Mouse (Mus musculus) hindbrain, embryonic 14.5 days (tissue): Measurements from ENCODE around the gene 2210016F16Rik. TPM values are rescaled to one million over a fixed set of nuclear protein-coding genes. Genes with fewer than 3 reads are reported as not detected.

ENCODE experiments used
- ATAC-seq: fragments of 200-750 bp; cut with Nextera tagmentation; 2 replicates; pipeline ENCODE4 v1.8.0; 2017; ENCODE audit warnings: moderate number of reproducible peaks, mild to moderate bottlenecking, moderate TSS enrichment, moderate library complexity; ENCODE audit not compliant: low FRiP score
- DNase-seq: peaks from one replicate; pipeline ENCODE4 v3.0.0-alpha.2; 2015; ENCODE audit warnings: low spot score
- H3K27ac ChIP-seq: fragments of 300-500 bp; sonication (generic); 2 replicates; pipeline ENCODE4 v1.5.1; 2014; ENCODE audit warnings: mild to moderate bottlenecking, moderate library complexity
- H3K27me3 ChIP-seq: fragments of 300-500 bp; sonication (generic); 2 replicates; pipeline ENCODE4 v1.6.1; 2014; ENCODE audit warnings: mild to moderate bottlenecking, low read length, mixed read lengths; ENCODE audit not compliant: control insufficient read depth, insufficient read depth
- H3K36me3 ChIP-seq: fragments of 300-500 bp; sonication (generic); replicated peaks from 2 replicates; pipeline ENCODE4 v1.6.1; 2014; ENCODE audit not compliant: control insufficient read depth, insufficient read depth
- H3K4me1 ChIP-seq: fragments of 300-500 bp; sonication (generic); replicated peaks from 2 replicates; pipeline ENCODE4 v1.6.1; 2014; ENCODE audit warnings: antibody characterized with exemption, low read length, mixed read lengths; ENCODE audit not compliant: control insufficient read depth, insufficient read depth
- H3K4me2 ChIP-seq: fragments of 300-500 bp; sonication (generic); replicated peaks from 2 replicates; pipeline ENCODE4 v1.6.1; 2014; ENCODE audit warnings: mild to moderate bottlenecking, moderate library complexity
- H3K4me3 ChIP-seq: fragments of 300-500 bp; sonication (generic); replicated peaks from 2 replicates; pipeline ENCODE4 v1.5.1; 2014; ENCODE audit warnings: mild to moderate bottlenecking, low read length
- H3K9ac ChIP-seq: fragments of 300-500 bp; sonication (generic); 2 replicates; pipeline ENCODE4 v1.6.1; 2014
- H3K9me3 ChIP-seq: fragments of 300-500 bp; sonication (generic); 2 replicates; pipeline ENCODE4 v1.6.1; 2016; ENCODE audit warnings: low read length; ENCODE audit not compliant: control insufficient read depth
- WGBS: fragments of 180-500 bp; shearing (Covaris S2); extraction: QIAGEN DNeasy Blood & Tissue Kit; methylation state at CpG from one replicate; pipeline ENCODE4 v1.1.7; 2014; 5-methylcytosine and 5-hydroxymethylcytosine counted together
- polyA plus RNA-seq: library from polyadenylated mRNA; unstranded; fragments of >200 nt; fragmentation: Nextera tagmentation; extraction: Ambion mirVana; gene quantifications from 2 replicates; pipeline ENCODE4 v1.2.1, GENCODE M21; 2014

Gene 2210016F16Rik
- polyA plus RNA-seq, result 25.6 and 26.3 TPM in 2 replicates

- peak; percentile 69 for ATAC-seq
These were observed at the start of gene 2210016F16Rik for GRCm38 (mm10) chr13:58384779-58385546. TSS of gene 2210016F16Rik (minus strand) at chr13:58385225.

DNA sequence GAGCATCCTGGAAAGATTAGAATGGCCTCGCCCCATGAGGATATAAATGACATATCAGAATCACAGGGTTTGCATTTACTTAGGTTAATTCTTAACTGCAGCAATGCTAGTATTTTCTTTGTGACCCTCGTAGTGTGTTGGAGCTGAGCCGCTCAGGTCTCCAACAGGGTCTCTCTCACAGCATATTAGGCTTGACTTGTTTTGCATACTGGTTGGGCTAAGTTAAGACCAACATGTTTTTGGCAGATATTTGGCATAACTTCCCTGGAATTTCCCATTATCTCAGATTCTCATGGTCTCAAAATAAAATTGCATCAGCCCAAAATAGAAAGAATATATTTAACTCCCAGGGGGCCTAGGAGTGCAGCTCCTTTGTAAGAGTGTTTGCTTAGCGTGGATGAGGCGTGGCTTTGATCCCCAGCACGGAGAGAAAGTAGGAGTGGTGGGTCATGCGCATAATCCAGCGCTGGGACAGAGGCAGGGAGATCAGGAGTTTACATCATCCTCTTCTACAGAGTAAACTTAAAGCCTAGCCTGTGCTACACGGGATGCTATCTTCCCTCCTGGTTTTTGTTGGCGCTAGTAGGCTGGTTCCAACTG lies 38.1 kb upstream of the 2210016F16Rik start:
- Histone ChIP-seq H3K27me3 (no peaks in the 10 kb centered on the region), H3K27ac (no peak overlapping the region), H3K4me3 (no peak overlapping the region), H3K4me1 (no peaks in the 10 kb centered on the region), H3K36me3 (no peaks in the 10 kb centered on the region), H3K9me3 (no peaks in the 10 kb centered on the region), H3K4me2 (no peak overlapping the region), H3K9ac (no peak overlapping the region)
- DNase-seq, result no peak
- 66% methylated on average over 10 of the region's 10 CpGs for WGBS
- ATAC-seq, result no peak

More at GRCm38 (mm10) chr13:58384779-58385546, at the start of gene 2210016F16Rik:
- Histone ChIP-seq H3K36me3 (peaks cover 39% of the 10 kb centered on the region), H3K27me3 (no peaks in the 10 kb centered on the region), H3K9me3 (peaks cover 15% of the 10 kb centered on the region), H3K9ac (peak within 1 kb of the TSS; percentile 71), H3K27ac (no peak within 1 kb of the TSS), H3K4me2 (peak within 1 kb of the TSS; percentile 87), H3K4me1 (peaks cover 3% of the 10 kb centered on the region; the same call in 1 of the 2 replicates), H3K4me3 (peak within 1 kb of the TSS; percentile 67)
- DNase-seq, result peak; percentile 72
- 4% methylated on average over 80 of the region's 80 CpGs for WGBS

- H3K4me1 ChIP-seq, result no peaks in the 10 kb centered on the region
- H3K9me3 ChIP-seq, result no peaks in the 10 kb centered on the region
- DNase-seq, result no peak
- 91% methylated on average over 4 of the region's 4 CpGs for WGBS
- ATAC-seq, result no peak
- H3K36me3 ChIP-seq, result no peaks in the 10 kb centered on the region
- H3K27ac ChIP-seq, result no peak overlapping the region
- H3K4me2 ChIP-seq, result no peak overlapping the region
- no peak overlapping the region for H3K4me3 ChIP-seq
- no peak overlapping the region for H3K9ac ChIP-seq
- no peaks in the 10 kb centered on the region for H3K27me3 ChIP-seq
These were observed 37.2 kb upstream of the 2210016F16Rik start for GRCm38 (mm10) chr13:58422242-58422641.

- Histone ChIP-seq H3K27ac (no peak overlapping the region), H3K9ac (no peak overlapping the region), H3K4me1 (no peaks in the 10 kb centered on the region), H3K9me3 (no peaks in the 10 kb centered on the region), H3K4me3 (no peak overlapping the region), H3K27me3 (no peaks in the 10 kb centered on the region), H3K4me2 (no peak overlapping the region), H3K36me3 (no peaks in the 10 kb centered on the region)
- ATAC-seq (no peak), DNase-seq (no peak)
- 81% methylated on average over 4 of the region's 4 CpGs for WGBS
These were observed 36.0 kb upstream of the 2210016F16Rik start for GRCm38 (mm10) chr13:58421026-58421425.

DNA sequence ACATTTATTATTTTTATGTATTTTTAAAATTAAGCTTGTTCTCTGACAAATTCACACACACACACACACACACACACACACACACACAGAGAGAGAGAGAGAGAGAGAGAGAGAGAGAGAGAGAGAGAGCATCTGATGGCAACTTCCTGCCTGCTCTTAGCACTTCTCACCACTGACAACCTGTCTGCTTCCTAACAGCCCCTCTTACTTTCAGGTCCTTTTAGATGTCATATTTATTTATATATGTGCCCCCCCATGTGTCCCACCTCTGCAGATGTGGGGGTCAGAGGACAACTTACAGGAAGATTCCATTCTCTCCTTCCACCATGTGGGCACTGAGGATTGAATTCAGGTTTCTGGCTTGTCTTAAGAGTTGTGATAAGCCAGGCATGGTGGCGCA lies 34.2 kb upstream of the 2210016F16Rik start:
- Histone ChIP-seq H3K27me3 (no peaks in the 10 kb centered on the region), H3K4me1 (no peaks in the 10 kb centered on the region), H3K36me3 (no peaks in the 10 kb centered on the region), H3K27ac (no peak overlapping the region), H3K4me3 (no peak overlapping the region), H3K4me2 (no peak overlapping the region), H3K9ac (no peak overlapping the region), H3K9me3 (no peaks in the 10 kb centered on the region)
- DNase-seq (no peak), ATAC-seq (no peak)
- 97% methylated on average over 1 of the region's 1 CpGs for WGBS

GRCm38 (mm10) chr13:58418656-58419055 lies 33.6 kb upstream of the 2210016F16Rik start:
- H3K4me1 ChIP-seq, result no peaks in the 10 kb centered on the region
- no peaks in the 10 kb centered on the region for H3K27me3 ChIP-seq
- ATAC-seq (no peak), DNase-seq (no peak)
- 69% methylated on average over 4 of the region's 4 CpGs for WGBS
- H3K36me3 ChIP-seq, result no peaks in the 10 kb centered on the region
- no peak overlapping the region for H3K4me3 ChIP-seq
- no peak overlapping the region for H3K27ac ChIP-seq
- no peak overlapping the region for H3K9ac ChIP-seq
- no peak overlapping the region for H3K4me2 ChIP-seq
- H3K9me3 ChIP-seq, result no peaks in the 10 kb centered on the region

- Histone ChIP-seq H3K27me3 (no peaks in the 10 kb centered on the region), H3K27ac (no peak overlapping the region), H3K36me3 (0 out of 2 replicates have a peak, but pooled peaks cover 6% of the 10 kb centered on the region), H3K4me2 (no peak overlapping the region), H3K9me3 (no peaks in the 10 kb centered on the region; the same call in 1 of the 2 replicates), H3K4me3 (no peak overlapping the region), H3K4me1 (no peaks in the 10 kb centered on the region), H3K9ac (no peak overlapping the region)
- 87% methylated on average over 5 of the region's 5 CpGs for WGBS
- DNase-seq (no peak), ATAC-seq (no peak)
These were observed 30.8 kb upstream of the 2210016F16Rik start for GRCm38 (mm10) chr13:58415838-58416237.

DNA sequence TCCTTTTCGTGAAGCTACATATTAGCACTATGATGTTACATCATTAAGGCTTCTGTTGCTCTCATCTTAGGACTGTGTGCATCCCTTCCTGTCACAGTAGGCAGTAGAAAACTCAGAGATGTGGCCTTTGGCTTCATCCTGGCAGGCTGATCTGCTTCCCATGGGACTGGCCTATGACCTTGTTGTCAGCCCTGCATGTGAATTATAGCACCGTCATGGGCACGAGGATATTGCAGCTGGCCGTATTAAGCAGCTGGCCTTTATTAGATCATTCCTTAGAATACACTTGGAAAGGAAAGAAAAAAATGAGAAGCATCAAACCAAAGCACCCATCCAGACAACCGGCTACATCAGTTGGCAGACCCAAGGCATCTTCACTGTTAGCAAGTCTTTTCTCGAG lies 30.3 kb upstream of the 2210016F16Rik start:
- WGBS, result 75% methylated on average over 6 of the region's 6 CpGs
- Histone ChIP-seq H3K27me3 (no peaks in the 10 kb centered on the region), H3K9ac (no peak overlapping the region), H3K4me1 (no peaks in the 10 kb centered on the region), H3K27ac (no peak overlapping the region), H3K4me3 (no peak overlapping the region), H3K4me2 (no peak overlapping the region), H3K9me3 (no peaks in the 10 kb centered on the region; the same call in 1 of the 2 replicates), H3K36me3 (peaks cover 8% of the 10 kb centered on the region; the same call in 1 of the 2 replicates)
- no peak for ATAC-seq
- no peak for DNase-seq

GRCm38 (mm10) chr13:58411073-58411472 lies 26.0 kb upstream of the 2210016F16Rik start:
- Histone ChIP-seq H3K9me3 (no peaks in the 10 kb centered on the region; the same call in 1 of the 2 replicates), H3K9ac (no peak overlapping the region), H3K36me3 (peaks cover 19% of the 10 kb centered on the region), H3K4me2 (no peak overlapping the region), H3K27ac (no peak overlapping the region), H3K4me1 (no peaks in the 10 kb centered on the region), H3K27me3 (no peaks in the 10 kb centered on the region), H3K4me3 (no peak overlapping the region)
- WGBS, result 95% methylated on average over 4 of the region's 4 CpGs
- DNase-seq (no peak), ATAC-seq (no peak)
